Mouse (Mus musculus) embryo, embryonic 10.5 days (tissue): ENCODE data around the gene Twnk.
A peak's percentile ranks its signal among the peaks of the same experiment; 100 is the strongest.
"Not testable (repeated sequence)": the region's sequence is repeated elsewhere in the genome, so short reads cannot be mapped to it uniquely, and the experiment has no call there.

ENCODE experiments used
- DNase-seq: peaks from one replicate; pipeline ENCODE4 v3.0.0-alpha.2; 2015; ENCODE audit warnings: low spot score

Twnk gene

GRCm38 (mm10) chr19:45025937-45026568, 20.6 kb downstream of the Twnk start:
- DNase-seq: no peak

- DNase-seq: no peak
These were observed 21.7 kb downstream of the Twnk start for GRCm38 (mm10) chr19:45026958-45027670.

GRCm38 (mm10) chr19:45027848-45028247, 22.4 kb downstream of the Twnk start:
- no peak for DNase-seq

- no peak for DNase-seq
These were observed 23.3 kb downstream of the Twnk start for GRCm38 (mm10) chr19:45028746-45029145.

GRCm38 (mm10) chr19:45029571-45029970, 24.1 kb downstream of the Twnk start:
- no peak for DNase-seq

- peak; percentile 76 for DNase-seq
These were observed 24.6 kb downstream of the Twnk start for GRCm38 (mm10) chr19:45030111-45030510.

GRCm38 (mm10) chr19:45030746-45031693, 25.6 kb downstream of the Twnk start:
- DNase-seq: peak; percentile 95

GRCm38 (mm10) chr19:45031780-45032179, 26.3 kb downstream of the Twnk start:
- peak; percentile 92 for DNase-seq

- no peak for DNase-seq
These were observed 27.3 kb downstream of the Twnk start for GRCm38 (mm10) chr19:45032570-45033332.

- DNase-seq: peak; percentile 64
These were observed 31.4 kb downstream of the Twnk start for GRCm38 (mm10) chr19:45036867-45037266.

GRCm38 (mm10) chr19:45038198-45038597, 32.7 kb downstream of the Twnk start:
- DNase-seq: not testable (repeated sequence)

GRCm38 (mm10) chr19:45040214-45040613, 34.8 kb downstream of the Twnk start:
- no peak for DNase-seq

GRCm38 (mm10) chr19:45044389-45044927, 39.0 kb downstream of the Twnk start:
- DNase-seq: no peak

GRCm38 (mm10) chr19:45045236-45045635, 39.8 kb downstream of the Twnk start:
- DNase-seq: no peak

GRCm38 (mm10) chr19:45045651-45046050, 40.2 kb downstream of the Twnk start, which contains the start of gene Pdzd7:
Pdzd7 (minus strand) TSS chr19:45045717.
- DNase-seq: no peak

- peak; percentile 74 for DNase-seq
These were observed 41.3 kb downstream of the Twnk start for GRCm38 (mm10) chr19:45046523-45047321.

- DNase-seq: peak; percentile 79
These were observed 42.0 kb downstream of the Twnk start, which contains the start of gene Sfxn3 for GRCm38 (mm10) chr19:45047417-45047934. Sfxn3 (plus strand) TSS chr19:45047503.

GRCm38 (mm10) chr19:45047935-45048643, 42.6 kb downstream of the Twnk start:
- DNase-seq: no peak

GRCm38 (mm10) chr19:45048644-45049365, 43.3 kb downstream of the Twnk start:
- no peak for DNase-seq
